Mouse (Mus musculus): ENCODE results near the gene Gm20388. TPM values are rescaled to one million over a fixed set of nuclear protein-coding genes. Genes with fewer than 3 reads are reported as not detected.
A peak's percentile ranks its signal among the peaks of the same experiment; 100 is the strongest.

The Gm20388 gene
- total RNA-seq, 2 experiments from 2014 or later, result 4.4 to 7.8 TPM

GRCm38 (mm10) chr8:121088281-121088680, 1177.6 kb downstream of the Gm20388 start:
- DNase-seq (ENCODE audit: low spot score in 2 of 2), result no peak

GRCm38 (mm10) chr8:121088871-121089630, 1178.4 kb downstream of the Gm20388 start:
- DNase-seq (ENCODE audit: low spot score in 2 of 2), result no peak

GRCm38 (mm10) chr8:121089631-121090380, 1179.2 kb downstream of the Gm20388 start:
- DNase-seq (ENCODE audit: low spot score in 2 of 2), result no peak

- no peak for DNase-seq (ENCODE audit: low spot score in 2 of 2)
Observed at GRCm38 (mm10) chr8:121090716-121091115, 1180.1 kb downstream of the Gm20388 start.

GRCm38 (mm10) chr8:121092141-121092540, 1181.5 kb downstream of the Gm20388 start:
- no peak for DNase-seq (ENCODE audit: low spot score in 2 of 2)

- peak; percentile 77 to 90 for DNase-seq (ENCODE audit: low spot score in 2 of 2)
Observed at GRCm38 (mm10) chr8:121092627-121093026, 1182.0 kb downstream of the Gm20388 start.

GRCm38 (mm10) chr8:121093496-121093895, 1182.9 kb downstream of the Gm20388 start:
- no peak for DNase-seq (ENCODE audit: low spot score in 2 of 2)

- peak; percentile 67 to 79 for DNase-seq (ENCODE audit: low spot score in 2 of 2)
Observed at GRCm38 (mm10) chr8:121104049-121104818, 1193.6 kb downstream of the Gm20388 start.

GRCm38 (mm10) chr8:121107668-121108656, 1197.3 kb downstream of the Gm20388 start, which contains the start of gene Mthfsd:
Mthfsd (minus strand) TSS chr8:121108392.
- DNase-seq (ENCODE audit: low spot score in 2 of 2), result peak; percentile 99 to 100

- DNase-seq (ENCODE audit: low spot score in 2 of 2), result no peak
Observed at GRCm38 (mm10) chr8:121108657-121109056, 1198.0 kb downstream of the Gm20388 start.

GRCm38 (mm10) chr8:121111145-121111907, 1200.7 kb downstream of the Gm20388 start:
- no peak for DNase-seq (ENCODE audit: low spot score in 2 of 2)

GRCm38 (mm10) chr8:121113261-121113660, 1202.6 kb downstream of the Gm20388 start:
- peak; percentile 97 to 99 for DNase-seq (ENCODE audit: low spot score in 2 of 2)

GRCm38 (mm10) chr8:121115136-121115535, 1204.5 kb downstream of the Gm20388 start:
- no peak for DNase-seq (ENCODE audit: low spot score in 2 of 2)

- DNase-seq (ENCODE audit: low spot score in 2 of 2), result peak; percentile 35 to 40
Observed at GRCm38 (mm10) chr8:121115948-121116347, 1205.3 kb downstream of the Gm20388 start, which contains the start of gene Foxc2. Foxc2 (plus strand) TSS chr8:121116171.

GRCm38 (mm10) chr8:121116591-121117185, 1206.0 kb downstream of the Gm20388 start:
- no peak for DNase-seq (ENCODE audit: low spot score in 2 of 2)

- no peak for DNase-seq (ENCODE audit: low spot score in 2 of 2)
Observed at GRCm38 (mm10) chr8:121117186-121117651, 1206.6 kb downstream of the Gm20388 start.

- DNase-seq (ENCODE audit: low spot score in 2 of 2), result no peak
Observed at GRCm38 (mm10) chr8:121117906-121118305, 1207.3 kb downstream of the Gm20388 start.

- no peak for DNase-seq (ENCODE audit: low spot score in 2 of 2)
Observed at GRCm38 (mm10) chr8:121118634-121119420, 1208.2 kb downstream of the Gm20388 start.
